Mouse (Mus musculus): ENCODE results near the gene Daxx. TPM values are rescaled to one million over a fixed set of nuclear protein-coding genes. Genes with fewer than 3 reads are reported as not detected.

The Daxx gene
- polyA plus RNA-seq, 1 experiment from 2014 or later: 39.2 TPM

GRCm38 (mm10) chr17:33908331-33909076, 710 bp upstream of the Daxx start:
- under 1% methylated on average over 44 of the region's 44 CpGs for WGBS
- peak; percentile 46; the same call in 1 of the 2 replicates for ATAC-seq (ENCODE audit: insufficient number of reproducible peaks, insufficient read depth, low FRiP score, low read depth)
- H3K4me2 ChIP-seq (replicated peaks; ENCODE audit: low read depth, low read length): peak overlapping the region; percentile 71

GRCm38 (mm10) chr17:33909869-33910250, 646 bp downstream of the Daxx start:
- H3K4me1 ChIP-seq (ENCODE audit: control insufficient read depth, insufficient read depth, low read length): peaks cover 9% of the 10 kb centered on the region
- peaks cover 35% of the 10 kb centered on the region for H3K36me3 ChIP-seq (ENCODE audit: control insufficient read depth, insufficient read depth, low read length)
- 0 out of 2 replicates have a peak, but pooled peaks have one; percentile 2 for ATAC-seq (ENCODE audit: insufficient number of reproducible peaks, insufficient read depth, low FRiP score, low read depth)
- peak overlapping the region; percentile 45 for H3K4me2 ChIP-seq (replicated peaks; ENCODE audit: low read depth, low read length)
- peak overlapping the region; percentile 88 for H3K27ac ChIP-seq (ENCODE audit: low read length)
- no peaks in the 10 kb centered on the region for H3K9me3 ChIP-seq (ENCODE audit: control insufficient read depth, low read depth, low read length)
- WGBS: 0% methylated on average over 14 of the region's 14 CpGs
- H3K4me3 ChIP-seq (ENCODE audit: low read depth, low read length): peak overlapping the region; percentile 95
- H3K9ac ChIP-seq (replicated peaks; ENCODE audit: low read depth, low read length): peak overlapping the region; percentile 89
- H3K27me3 ChIP-seq (ENCODE audit: control insufficient read depth, insufficient read depth, low read length): no peaks in the 10 kb centered on the region

More at GRCm38 (mm10) chr17:33908331-33909076, 710 bp upstream of the Daxx start:
- no peaks in the 10 kb centered on the region for H3K9me3 ChIP-seq (ENCODE audit: control insufficient read depth, low read depth, low read length)
- peaks cover 24% of the 10 kb centered on the region for H3K36me3 ChIP-seq (ENCODE audit: control insufficient read depth, insufficient read depth, low read length)
- peak overlapping the region; percentile 95 for H3K4me3 ChIP-seq (ENCODE audit: low read depth, low read length)
- H3K4me1 ChIP-seq (ENCODE audit: control insufficient read depth, insufficient read depth, low read length): peaks cover 8% of the 10 kb centered on the region
- H3K27me3 ChIP-seq (ENCODE audit: control insufficient read depth, insufficient read depth, low read length): no peaks in the 10 kb centered on the region
- peak overlapping the region; percentile 87 for H3K27ac ChIP-seq (ENCODE audit: low read length)
- peak overlapping the region; percentile 34 for H3K9ac ChIP-seq (replicated peaks; ENCODE audit: low read depth, low read length)

GRCm38 (mm10) chr17:33910346-33911051, 1.3 kb downstream of the Daxx start:
- Histone ChIP-seq H3K4me1 (ENCODE audit: control insufficient read depth, insufficient read depth, low read length) (peaks cover 14% of the 10 kb centered on the region), H3K4me2 (replicated peaks; ENCODE audit: low read depth, low read length) (peak overlapping the region; percentile 45), H3K27me3 (ENCODE audit: control insufficient read depth, insufficient read depth, low read length) (no peaks in the 10 kb centered on the region), H3K9me3 (ENCODE audit: control insufficient read depth, low read depth, low read length) (no peaks in the 10 kb centered on the region), H3K27ac (ENCODE audit: low read length) (no peak overlapping the region), H3K9ac (replicated peaks; ENCODE audit: low read depth, low read length) (peak overlapping the region; percentile 89; the same call in 1 of the 2 replicates), H3K4me3 (ENCODE audit: low read depth, low read length) (peak overlapping the region; percentile 95), H3K36me3 (ENCODE audit: control insufficient read depth, insufficient read depth, low read length) (peaks cover 37% of the 10 kb centered on the region)
- 46% methylated on average over 11 of the region's 11 CpGs for WGBS
- no peak for ATAC-seq (ENCODE audit: insufficient number of reproducible peaks, insufficient read depth, low FRiP score, low read depth)

GRCm38 (mm10) chr17:33911052-33911812, 2.0 kb downstream of the Daxx start:
- H3K4me3 ChIP-seq (ENCODE audit: low read depth, low read length): no peak overlapping the region
- WGBS: 88% methylated on average over 31 of the region's 31 CpGs
- no peak overlapping the region for H3K27ac ChIP-seq (ENCODE audit: low read length)
- H3K9ac ChIP-seq (replicated peaks; ENCODE audit: low read depth, low read length): no peak overlapping the region
- H3K27me3 ChIP-seq (ENCODE audit: control insufficient read depth, insufficient read depth, low read length): no peaks in the 10 kb centered on the region
- ATAC-seq (ENCODE audit: insufficient number of reproducible peaks, insufficient read depth, low FRiP score, low read depth): no peak
- H3K9me3 ChIP-seq (ENCODE audit: control insufficient read depth, low read depth, low read length): no peaks in the 10 kb centered on the region
- peaks cover 37% of the 10 kb centered on the region for H3K36me3 ChIP-seq (ENCODE audit: control insufficient read depth, insufficient read depth, low read length)
- H3K4me2 ChIP-seq (replicated peaks; ENCODE audit: low read depth, low read length): no peak overlapping the region
- H3K4me1 ChIP-seq (ENCODE audit: control insufficient read depth, insufficient read depth, low read length): peaks cover 14% of the 10 kb centered on the region

- ATAC-seq (ENCODE audit: insufficient number of reproducible peaks, insufficient read depth, low FRiP score, low read depth): no peak
- H3K36me3 ChIP-seq (ENCODE audit: control insufficient read depth, insufficient read depth, low read length): peaks cover 37% of the 10 kb centered on the region
- H3K27me3 ChIP-seq (ENCODE audit: control insufficient read depth, insufficient read depth, low read length): no peaks in the 10 kb centered on the region
- no peak overlapping the region for H3K9ac ChIP-seq (replicated peaks; ENCODE audit: low read depth, low read length)
- H3K4me2 ChIP-seq (replicated peaks; ENCODE audit: low read depth, low read length): no peak overlapping the region
- H3K4me3 ChIP-seq (ENCODE audit: low read depth, low read length): no peak overlapping the region
- 86% methylated on average over 28 of the region's 28 CpGs for WGBS
- no peak overlapping the region for H3K27ac ChIP-seq (ENCODE audit: low read length)
- H3K4me1 ChIP-seq (ENCODE audit: control insufficient read depth, insufficient read depth, low read length): peaks cover 17% of the 10 kb centered on the region
- no peaks in the 10 kb centered on the region for H3K9me3 ChIP-seq (ENCODE audit: control insufficient read depth, low read depth, low read length)
Observed at GRCm38 (mm10) chr17:33911813-33912414, 2.7 kb downstream of the Daxx start.

- H3K27me3 ChIP-seq (ENCODE audit: control insufficient read depth, insufficient read depth, low read length): no peaks in the 10 kb centered on the region
- H3K27ac ChIP-seq (ENCODE audit: low read length): no peak overlapping the region
- no peak overlapping the region for H3K9ac ChIP-seq (replicated peaks; ENCODE audit: low read depth, low read length)
- peaks cover 16% of the 10 kb centered on the region for H3K4me1 ChIP-seq (ENCODE audit: control insufficient read depth, insufficient read depth, low read length)
- H3K4me3 ChIP-seq (ENCODE audit: low read depth, low read length): no peak overlapping the region
- H3K9me3 ChIP-seq (ENCODE audit: control insufficient read depth, low read depth, low read length): no peaks in the 10 kb centered on the region
- H3K36me3 ChIP-seq (ENCODE audit: control insufficient read depth, insufficient read depth, low read length): peaks cover 37% of the 10 kb centered on the region
- 94% methylated on average over 10 of the region's 10 CpGs for WGBS
- H3K4me2 ChIP-seq (replicated peaks; ENCODE audit: low read depth, low read length): no peak overlapping the region
- ATAC-seq (ENCODE audit: insufficient number of reproducible peaks, insufficient read depth, low FRiP score, low read depth): no peak
Observed at GRCm38 (mm10) chr17:33913264-33913663, 4.0 kb downstream of the Daxx start.

GRCm38 (mm10) chr17:33913905-33914304, 4.7 kb downstream of the Daxx start:
- WGBS: 97% methylated on average over 8 of the region's 8 CpGs
- H3K27me3 ChIP-seq (ENCODE audit: control insufficient read depth, insufficient read depth, low read length): no peaks in the 10 kb centered on the region
- H3K4me1 ChIP-seq (ENCODE audit: control insufficient read depth, insufficient read depth, low read length): peaks cover 19% of the 10 kb centered on the region

GRCm38 (mm10) chr17:33914969-33915391, 5.8 kb downstream of the Daxx start:
- Histone ChIP-seq H3K27ac (ENCODE audit: low read length) (no peak overlapping the region), H3K27me3 (ENCODE audit: control insufficient read depth, insufficient read depth, low read length) (no peaks in the 10 kb centered on the region), H3K4me3 (ENCODE audit: low read depth, low read length) (no peak overlapping the region; the same call in 1 of the 2 replicates), H3K9me3 (ENCODE audit: control insufficient read depth, low read depth, low read length) (no peaks in the 10 kb centered on the region), H3K9ac (replicated peaks; ENCODE audit: low read depth, low read length) (no peak overlapping the region), H3K4me1 (ENCODE audit: control insufficient read depth, insufficient read depth, low read length) (peaks cover 23% of the 10 kb centered on the region), H3K4me2 (replicated peaks; ENCODE audit: low read depth, low read length) (peak overlapping the region; percentile 42; the same call in 1 of the 2 replicates), H3K36me3 (ENCODE audit: control insufficient read depth, insufficient read depth, low read length) (peaks cover 37% of the 10 kb centered on the region)
- no peak for ATAC-seq (ENCODE audit: insufficient number of reproducible peaks, insufficient read depth, low FRiP score, low read depth)
- WGBS: 70% methylated on average over 13 of the region's 13 CpGs

More at GRCm38 (mm10) chr17:33913905-33914304, 4.7 kb downstream of the Daxx start:
- Histone ChIP-seq H3K9me3 (ENCODE audit: control insufficient read depth, low read depth, low read length) (no peaks in the 10 kb centered on the region), H3K27ac (ENCODE audit: low read length) (no peak overlapping the region), H3K4me2 (replicated peaks; ENCODE audit: low read depth, low read length) (no peak overlapping the region), H3K36me3 (ENCODE audit: control insufficient read depth, insufficient read depth, low read length) (peaks cover 37% of the 10 kb centered on the region), H3K4me3 (ENCODE audit: low read depth, low read length) (no peak overlapping the region), H3K9ac (replicated peaks; ENCODE audit: low read depth, low read length) (no peak overlapping the region)
- no peak for ATAC-seq (ENCODE audit: insufficient number of reproducible peaks, insufficient read depth, low FRiP score, low read depth)

Data from stomach, embryonic 14.5 days (tissue).